Mouse (Mus musculus): ENCODE results near the gene Smarcd1.

DNA sequence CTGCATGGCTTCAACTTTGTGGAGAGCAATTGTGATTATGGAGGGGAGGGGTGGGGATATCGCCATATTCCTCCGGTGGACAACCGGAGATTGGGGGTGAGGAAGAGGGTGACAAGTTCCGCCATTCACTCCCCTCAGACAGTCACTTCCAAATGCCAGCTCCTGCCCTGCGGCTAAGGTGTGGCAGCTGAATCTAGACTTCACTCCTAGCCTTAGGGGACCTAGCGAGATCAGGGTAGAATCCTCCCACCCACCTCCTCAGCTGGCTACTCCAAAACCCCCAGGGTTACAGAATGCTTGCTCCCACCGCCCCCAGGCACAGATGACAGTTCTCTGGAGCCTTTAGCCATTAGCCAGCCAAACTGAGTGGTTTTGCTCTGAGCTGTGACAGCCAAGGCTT is 22.9 kb upstream of the Smarcd1 start:
- no peak for TF ChIP-seq CTCF (IDR thresholded peaks at IDR 0.05; ENCODE audit: low read depth)
- no peak for TF ChIP-seq EP300 (IDR thresholded peaks at IDR 0.05; ENCODE audit: low read depth)

All from liver, embryonic 14.5 days (tissue).